Mouse (Mus musculus) liver, embryonic 14.5 days (tissue): ENCODE measurements around the gene Sept11.

Experiments
- CTCF ChIP-seq: IDR thresholded peaks from 2 replicates; pipeline ENCODE4 v1.5.1; 2016; ENCODE audit warnings: antibody characterized with exemption, low read depth, control low read depth
- EP300 ChIP-seq: IDR thresholded peaks from 2 replicates; pipeline ENCODE4 v1.6.1; 2016; ENCODE audit warnings: antibody characterized with exemption, low read depth

- no peak for TF ChIP-seq CTCF
- no peak for TF ChIP-seq EP300
These were observed 61.2 kb downstream of the Sept11 start for GRCm38 (mm10) chr5:93154401-93154800.
